Mouse (Mus musculus) C3H10T1/2 (cell line): ENCODE measurements around the gene Guca1a. TPM values are rescaled to one million over a fixed set of nuclear protein-coding genes. Genes with fewer than 3 reads are reported as not detected.

Source experiments
- polyA plus RNA-seq, 2 experiments: library from polyadenylated mRNA; unstranded; fragments of >200 nt; fragmentation: generic; extraction: Trizol; gene quantifications; one replicate each; pipeline ENCODE4 v1.2.1; 2012; ENCODE audit warnings: missing spikeins in 2 of 2

The Guca1a gene
- polyA plus RNA-seq = not detected

DNA sequence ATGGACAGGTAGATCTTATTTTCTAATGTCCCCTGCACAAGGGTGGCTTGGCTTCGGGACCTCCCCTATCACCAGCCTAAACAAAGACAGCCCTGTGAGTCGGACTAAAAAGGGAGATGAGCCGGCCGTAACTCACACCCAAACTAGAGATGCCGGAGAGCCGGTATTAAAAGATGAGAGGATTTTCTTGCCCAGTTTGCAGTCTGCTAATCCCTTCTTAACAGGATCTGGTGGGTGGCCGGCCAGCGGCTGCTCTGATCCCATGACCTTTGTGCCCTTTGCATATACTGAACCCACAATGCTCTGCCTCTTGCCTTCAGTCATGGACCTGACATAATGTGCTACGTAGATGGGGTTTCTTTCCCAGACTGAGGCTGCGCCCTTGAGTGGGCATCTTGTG lies at the start of gene Guca1a:
Gene Guca1a (minus strand): TSS at position 134 of the 400 bp plus-strand sequence.

DNA sequence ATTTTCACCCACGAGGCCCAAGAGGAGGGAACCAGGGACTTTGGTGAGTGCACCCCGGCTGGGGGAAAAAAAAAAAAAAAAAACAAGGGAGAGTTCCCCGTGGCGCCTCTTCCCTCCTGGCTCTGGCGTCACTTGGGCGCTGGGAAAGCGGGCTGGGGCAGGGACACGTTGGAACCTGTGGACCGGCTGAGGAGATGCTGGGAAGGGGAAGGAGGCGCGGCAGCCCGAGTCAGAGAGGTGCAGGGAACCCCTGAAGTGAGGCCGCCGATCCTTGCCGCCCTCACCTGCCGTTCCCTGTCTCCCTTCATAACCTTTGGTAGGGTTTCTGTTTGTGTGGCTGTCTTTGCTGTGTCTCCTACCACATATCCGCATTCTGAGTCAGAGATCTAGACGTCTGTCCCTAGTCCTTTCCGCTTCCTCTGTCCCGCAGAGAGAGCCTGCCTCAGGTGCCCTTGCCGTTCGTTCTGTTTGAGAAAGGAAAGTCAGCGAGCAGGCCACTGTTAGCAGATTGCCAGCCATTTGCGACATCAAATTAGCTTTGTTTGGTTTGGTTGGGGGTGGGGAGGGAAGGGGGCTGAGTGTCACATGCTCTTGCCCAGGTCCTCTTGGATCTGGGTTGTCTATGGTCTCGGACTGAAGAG lies 36.6 kb upstream of the Guca1a start, which contains the start of gene 1700001C19Rik:
Gene 1700001C19Rik (minus strand): TSS at position 470 of the 641 bp plus-strand sequence.

DNA sequence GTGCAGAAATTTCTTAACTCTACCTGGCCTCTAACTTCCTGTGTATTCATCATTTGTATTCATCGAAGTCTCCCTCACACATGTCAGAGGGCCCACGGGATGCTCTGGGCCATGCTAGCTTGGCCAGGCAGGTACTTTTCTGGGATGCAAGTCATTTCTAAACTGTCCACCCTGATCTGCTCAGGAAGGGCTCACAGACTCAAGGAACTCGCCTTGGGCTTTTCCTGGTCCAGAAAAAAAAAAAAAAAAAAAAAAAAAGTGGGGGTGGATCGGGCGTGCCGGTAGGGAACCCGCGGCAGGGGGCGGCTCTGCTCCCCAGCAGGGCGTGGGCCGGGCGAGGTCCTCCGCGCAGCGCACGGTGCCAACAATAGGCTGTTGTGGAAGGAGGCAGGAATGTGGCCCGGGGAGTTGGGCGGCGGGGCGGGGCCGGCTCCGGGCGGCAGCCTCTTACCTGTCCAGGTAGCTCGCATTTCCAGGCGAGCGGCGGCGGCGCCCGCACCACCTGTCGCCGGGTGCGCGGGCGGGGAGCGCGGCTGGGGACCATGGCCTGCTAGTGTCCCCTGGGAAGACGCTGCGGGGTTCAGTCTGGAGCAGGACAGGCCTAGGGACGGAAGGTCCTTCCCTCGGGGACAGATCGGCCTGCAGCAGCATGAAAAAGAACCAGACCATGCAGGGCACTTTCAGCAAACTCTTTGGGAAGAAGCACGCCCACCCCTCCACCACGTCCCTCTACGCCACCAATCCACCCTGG lies 35.9 kb upstream of the Guca1a start, which contains the start of gene AI661453:
Gene AI661453 (plus strand): TSS at position 460 of the 751 bp plus-strand sequence.

DNA sequence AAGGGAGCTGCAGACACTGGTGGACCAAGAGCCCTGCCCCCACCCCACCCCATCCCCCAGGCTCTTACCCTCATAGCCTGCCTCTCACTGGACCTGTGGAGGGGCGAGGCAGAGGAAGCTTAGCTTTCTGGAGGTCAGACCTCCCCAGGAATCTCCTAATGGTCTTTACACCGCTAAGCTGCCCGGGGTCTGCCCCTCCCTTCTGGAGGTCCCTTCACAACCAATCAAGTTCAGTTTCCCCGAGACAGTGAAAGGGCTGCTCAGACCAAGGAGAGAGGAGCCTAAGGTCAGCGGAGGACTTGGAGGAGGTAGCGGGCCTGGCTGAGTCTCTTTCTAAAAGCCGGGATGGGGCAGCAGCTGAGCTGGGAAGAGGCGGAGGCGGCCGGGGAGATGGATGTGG lies 15.2 kb downstream of the Guca1a start, which contains the start of gene Guca1b:
Gene Guca1b (plus strand): TSS at position 249 of the 400 bp plus-strand sequence.

DNA sequence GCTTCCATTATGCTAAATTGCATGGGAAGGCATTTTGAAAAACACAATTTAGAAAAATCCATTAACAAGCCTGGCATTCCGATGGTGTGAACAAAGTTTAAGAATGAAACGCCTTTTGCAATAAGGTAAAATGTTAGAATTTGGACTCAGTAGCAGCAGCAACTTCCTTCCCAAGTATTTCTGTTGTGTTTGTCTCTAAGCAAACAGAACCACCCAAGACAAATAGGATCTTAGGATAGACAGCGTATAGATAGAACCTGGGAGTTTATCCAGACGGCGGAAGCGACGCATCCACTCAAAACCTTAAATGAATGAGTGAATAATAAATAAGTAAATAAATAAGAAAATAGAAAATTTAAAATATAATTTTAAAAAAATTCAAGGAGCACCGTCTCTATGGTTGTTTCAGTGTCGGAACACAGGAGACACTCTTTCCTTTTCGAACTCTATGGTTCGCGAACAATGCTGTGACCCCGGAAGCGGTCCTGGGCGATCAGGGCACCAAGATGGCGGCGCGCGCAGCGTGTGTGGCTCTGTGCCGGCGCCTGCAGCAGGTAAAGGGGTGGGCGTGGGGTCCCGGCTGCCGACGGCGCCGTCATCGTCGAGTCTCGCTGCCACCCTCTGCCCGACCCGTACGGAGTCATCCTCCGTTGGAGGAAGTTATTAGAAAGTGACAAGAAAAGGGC lies 31.8 kb downstream of the Guca1a start, which contains the start of gene Mrps10:
Gene Mrps10 (plus strand): TSS at position 487 of the 686 bp plus-strand sequence.

Other genes with a start within 250 kb of the Guca1a start
- 10 to 100 TPM; 61.1 to 83.7 TPM for gene Mrps10, start 31.7 kb downstream of the Guca1a start, polyA plus RNA-seq
- 1 to 10 TPM in 1 of 2 experiments, under 1 TPM in 1; 0.07 to 1.3 TPM for gene Guca1b, start 15.2 kb downstream of the Guca1a start, polyA plus RNA-seq
- under 1 TPM in 1 of 2 experiments, not detected in 1; 0.01 TPM for gene AI661453, start 36.0 kb upstream of the Guca1a start, polyA plus RNA-seq
- not detected for gene 1700001C19Rik, start 36.8 kb upstream of the Guca1a start, polyA plus RNA-seq
- gene Taf8, start 101.7 kb upstream of the Guca1a start, polyA plus RNA-seq = 10 to 100 TPM in 1 of 2 experiments, 1 to 10 TPM in 1; 6.7 to 23.2 TPM
- 100 to 1,000 TPM; 135 to 156 TPM for gene Ccnd3, start 104.5 kb upstream of the Guca1a start, polyA plus RNA-seq
- gene Bysl, start 210.9 kb upstream of the Guca1a start, polyA plus RNA-seq = 10 to 100 TPM; 11.7 to 39.0 TPM
- gene Med20, start 211.0 kb upstream of the Guca1a start, polyA plus RNA-seq = 10 to 100 TPM in 1 of 2 experiments, 1 to 10 TPM in 1; 9.5 to 35.1 TPM
- gene Gm20517, start 211.0 kb upstream of the Guca1a start, polyA plus RNA-seq = 1 to 10 TPM in 1 of 2 experiments, under 1 TPM in 1; 0.55 to 1.3 TPM
- 1 to 10 TPM in 1 of 2 experiments, under 1 TPM in 1; 0.74 to 3.4 TPM for gene Usp49, start 230.1 kb upstream of the Guca1a start, polyA plus RNA-seq